Mouse (Mus musculus): ENCODE measurements around the gene Cldn3.
"Not testable (repeated sequence)": the region's sequence is repeated elsewhere in the genome, so short reads cannot be mapped to it uniquely, and the experiment has no call there.

Gene Cldn3

DNA sequence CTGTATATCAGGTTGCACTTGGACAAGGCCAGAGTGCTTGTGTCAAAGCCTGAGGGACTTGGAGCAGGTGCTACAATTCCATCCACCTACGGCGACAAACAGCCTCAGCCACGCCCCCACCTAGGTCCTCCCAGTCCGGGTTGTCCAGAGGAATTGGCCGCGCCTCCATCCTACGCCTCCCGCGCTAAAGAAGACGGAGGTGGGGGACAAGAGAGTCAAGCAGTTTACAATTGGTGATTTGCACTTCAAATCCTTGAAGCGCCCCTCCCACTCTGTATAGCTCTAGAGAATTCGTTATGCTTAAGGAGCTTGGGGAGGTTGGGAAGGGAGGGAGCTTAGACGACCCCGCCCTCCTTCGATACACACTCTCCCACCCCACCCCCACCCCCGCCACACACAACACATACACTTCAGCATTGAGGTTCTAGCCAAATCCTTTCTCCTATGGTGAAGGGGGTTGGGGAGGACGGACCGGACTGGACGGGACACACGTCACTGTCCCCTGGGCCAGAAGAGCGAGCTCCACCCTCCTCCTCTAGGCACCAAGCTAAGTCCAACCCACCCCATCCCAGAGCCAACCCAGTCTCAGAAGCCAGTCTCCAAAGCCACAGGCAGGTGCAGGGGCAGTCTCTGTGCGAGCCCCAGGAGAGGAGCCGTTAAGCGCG, at the start of gene Cldn3:
Gene Cldn3, plus strand, starts transcription at position 582 of the 665 bp plus-strand sequence.
- in situ Hi-C loops (cut with MboI, MseI): no loop called here

DNA sequence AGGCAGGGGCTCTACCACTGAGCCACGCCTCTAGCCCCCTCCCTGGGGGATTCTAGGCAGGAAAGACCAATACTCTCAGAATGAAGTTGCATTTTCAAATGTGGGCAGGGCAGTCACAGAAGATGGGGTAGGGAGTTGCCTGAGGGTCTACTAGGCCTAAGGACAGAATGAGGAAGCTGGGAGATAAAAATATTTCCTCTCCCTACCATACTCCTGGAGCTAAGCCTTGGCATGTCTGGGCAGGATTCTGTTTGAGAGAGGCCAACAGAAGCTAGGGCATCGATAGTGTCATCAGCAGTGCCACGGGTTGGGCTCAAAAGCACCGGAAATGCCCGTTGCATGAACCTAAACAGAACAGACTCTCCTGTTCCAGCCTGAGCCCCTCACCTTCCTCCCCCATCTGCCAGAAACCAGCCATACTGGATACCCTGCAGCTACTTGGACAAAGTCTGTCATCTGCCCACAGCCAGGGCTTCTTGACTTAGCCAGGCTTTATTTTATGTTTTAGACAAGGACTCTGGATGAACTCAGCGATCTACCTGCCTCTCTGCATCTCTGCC, 49.3 kb upstream of the Cldn3 start:
- in situ Hi-C loops (cut with MboI, MseI): no loop called here

DNA sequence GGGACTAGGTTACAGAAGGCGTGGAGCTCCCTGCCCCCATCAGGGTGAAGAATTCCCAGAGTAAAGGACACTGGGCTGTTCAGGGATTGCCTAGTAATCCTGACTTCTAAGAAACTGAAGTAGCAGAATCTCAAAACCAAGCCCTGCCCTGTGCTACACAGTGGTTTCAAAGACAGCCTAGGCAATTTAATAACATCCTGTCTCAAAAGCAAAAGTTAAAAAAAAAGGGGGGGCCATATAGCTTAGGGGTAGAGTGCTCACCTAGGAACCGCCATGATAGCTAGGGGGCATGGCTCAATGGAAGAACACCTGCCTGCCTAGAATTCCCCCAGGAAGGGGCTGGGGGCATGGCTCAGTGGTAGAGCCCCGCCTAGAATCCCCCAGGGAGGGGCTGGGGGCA, 46.9 kb upstream of the Cldn3 start:
- in situ Hi-C loops (cut with MboI, MseI): no loop called here

DNA sequence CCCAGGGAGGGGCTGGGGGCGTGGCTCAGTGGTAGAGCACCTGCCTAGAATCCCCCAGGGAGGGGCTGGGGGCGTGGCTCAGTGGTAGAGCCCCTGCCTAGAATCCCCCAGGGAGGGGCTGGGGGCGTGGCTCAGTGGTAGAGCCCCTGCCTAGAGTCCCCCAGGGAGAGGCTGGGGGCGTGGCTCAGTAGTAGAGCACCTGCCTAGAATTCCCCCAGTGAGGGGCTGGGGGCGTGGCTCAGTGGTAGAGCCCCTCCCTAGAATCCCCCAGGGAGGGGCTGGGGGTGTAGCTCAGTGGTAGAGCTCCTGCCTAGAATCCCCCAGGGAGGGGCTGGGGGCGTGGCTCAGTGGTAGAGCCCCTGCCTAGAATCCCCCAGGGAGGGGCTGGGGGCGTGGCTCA, 46.5 kb upstream of the Cldn3 start:
- in situ Hi-C loops (cut with MboI, MseI): not testable (repeated sequence)

DNA sequence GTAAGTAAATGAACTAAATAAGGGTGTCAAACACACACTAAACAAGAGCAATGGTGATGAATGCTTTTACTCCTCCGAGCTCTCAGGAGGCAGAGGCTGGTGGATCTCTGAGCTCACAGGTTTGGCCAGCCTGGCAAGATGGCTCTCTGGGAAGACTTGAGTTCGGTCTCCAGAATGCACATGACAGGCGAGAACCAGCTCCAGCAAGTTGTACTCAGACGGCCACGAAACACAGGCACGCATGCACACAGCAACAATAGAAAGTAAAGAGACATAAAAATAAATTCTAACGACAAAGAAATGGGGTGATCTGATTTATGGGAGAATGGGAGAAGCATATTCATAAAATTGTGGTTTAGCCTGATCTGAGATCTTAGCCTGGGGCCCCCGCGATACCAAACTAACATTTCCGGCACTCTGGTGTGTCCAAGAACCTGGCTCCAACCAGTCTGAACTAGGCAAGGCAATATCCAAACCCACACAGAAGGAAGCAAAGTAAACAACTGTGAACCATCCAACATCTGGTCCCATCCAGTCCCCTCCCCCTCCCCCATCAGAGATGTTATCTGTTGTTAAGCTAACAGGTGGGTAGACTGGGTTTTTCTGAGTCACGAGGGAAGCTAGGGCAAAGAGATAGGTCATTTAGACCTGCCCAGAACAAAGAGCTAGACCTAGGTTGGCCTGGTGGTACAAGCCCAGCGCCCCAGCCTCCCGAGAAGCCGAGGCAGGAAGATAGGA, 44.4 kb upstream of the Cldn3 start:
- in situ Hi-C loops (cut with MboI, MseI): loop anchor here (5.0 kb wide), 1 partner anchor 499 kb away; no protein-coding TSS in a partner anchor

DNA sequence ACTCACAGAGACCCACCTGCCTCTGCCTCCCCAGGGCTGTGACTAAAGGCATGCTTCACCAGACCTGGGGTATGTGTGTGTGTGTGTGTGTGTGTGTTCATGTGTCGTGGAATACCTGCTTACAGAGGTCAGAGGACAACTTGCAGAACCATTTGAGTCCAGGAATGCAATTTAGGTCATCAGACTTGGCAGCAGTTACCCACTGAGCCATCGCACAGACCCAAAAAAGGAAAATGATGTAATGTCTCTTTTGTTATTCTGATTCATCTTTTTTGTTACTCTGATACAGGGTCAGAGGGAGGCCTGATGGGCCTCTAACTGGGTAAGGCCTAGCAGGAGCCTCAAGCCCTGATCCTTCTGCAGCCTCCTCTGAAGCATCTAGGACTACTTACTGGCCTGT, 43.3 kb upstream of the Cldn3 start:
- in situ Hi-C loops (cut with MboI, MseI): loop anchor here (5.0 kb wide), 1 partner anchor 500 kb away; no protein-coding TSS in a partner anchor

DNA sequence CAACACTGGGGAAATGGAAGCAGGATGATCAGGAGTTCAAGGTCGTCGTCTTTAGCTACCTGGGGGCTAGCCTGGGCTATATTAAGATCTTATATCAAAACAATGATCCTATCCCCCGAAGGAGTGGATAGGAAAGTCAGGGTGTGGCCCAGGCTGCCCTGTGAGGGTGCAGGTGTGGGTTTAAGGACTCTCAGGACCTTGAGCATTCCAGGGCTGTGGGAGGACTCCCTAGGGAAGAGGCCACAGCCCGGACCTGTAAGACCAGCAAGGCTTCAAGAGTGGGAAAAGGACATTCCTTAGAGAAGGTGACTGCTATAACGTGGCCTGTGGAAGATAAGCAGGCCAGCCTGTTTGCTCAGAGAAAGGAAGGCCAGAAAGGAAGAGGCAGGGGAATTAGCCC, 41.8 kb upstream of the Cldn3 start:
- in situ Hi-C loops (cut with MboI, MseI): loop anchor here (5.0 kb wide), 1 partner anchor 502 kb away; no protein-coding TSS in a partner anchor

DNA sequence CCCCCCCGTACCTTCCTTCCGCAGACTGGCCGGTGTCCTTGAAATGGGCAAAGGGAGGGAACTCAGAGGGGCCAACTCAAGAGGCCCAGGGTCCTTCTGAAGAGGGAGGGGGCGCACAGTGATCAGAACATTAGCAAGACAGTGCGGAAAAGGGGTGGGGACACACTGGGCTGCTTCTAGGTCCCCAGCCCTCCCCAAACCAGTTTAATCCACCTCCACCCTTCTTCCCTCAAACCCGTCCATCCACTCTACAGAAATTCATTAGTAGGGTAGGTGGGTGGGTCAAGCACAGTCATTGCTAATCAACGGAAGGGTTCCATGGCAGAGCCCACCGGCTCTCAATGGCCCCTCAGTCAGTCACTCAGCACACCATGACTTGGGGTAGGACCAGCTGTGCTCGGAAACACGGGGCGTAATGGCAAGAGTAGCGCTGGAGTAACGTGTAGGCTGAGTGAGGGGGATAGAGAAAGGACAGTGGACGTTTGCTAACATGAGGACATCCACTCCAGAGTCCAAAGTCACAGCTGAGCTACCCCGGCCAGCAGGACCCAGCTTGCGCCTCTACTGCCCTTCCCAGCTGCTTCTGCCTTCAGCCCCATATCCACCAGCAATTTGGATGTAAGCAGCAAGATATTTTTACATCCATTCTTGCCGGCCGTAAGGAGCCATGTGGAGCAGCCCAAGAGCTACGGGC, 40.6 kb upstream of the Cldn3 start:
- in situ Hi-C loops (cut with MboI, MseI): no loop called here

DNA sequence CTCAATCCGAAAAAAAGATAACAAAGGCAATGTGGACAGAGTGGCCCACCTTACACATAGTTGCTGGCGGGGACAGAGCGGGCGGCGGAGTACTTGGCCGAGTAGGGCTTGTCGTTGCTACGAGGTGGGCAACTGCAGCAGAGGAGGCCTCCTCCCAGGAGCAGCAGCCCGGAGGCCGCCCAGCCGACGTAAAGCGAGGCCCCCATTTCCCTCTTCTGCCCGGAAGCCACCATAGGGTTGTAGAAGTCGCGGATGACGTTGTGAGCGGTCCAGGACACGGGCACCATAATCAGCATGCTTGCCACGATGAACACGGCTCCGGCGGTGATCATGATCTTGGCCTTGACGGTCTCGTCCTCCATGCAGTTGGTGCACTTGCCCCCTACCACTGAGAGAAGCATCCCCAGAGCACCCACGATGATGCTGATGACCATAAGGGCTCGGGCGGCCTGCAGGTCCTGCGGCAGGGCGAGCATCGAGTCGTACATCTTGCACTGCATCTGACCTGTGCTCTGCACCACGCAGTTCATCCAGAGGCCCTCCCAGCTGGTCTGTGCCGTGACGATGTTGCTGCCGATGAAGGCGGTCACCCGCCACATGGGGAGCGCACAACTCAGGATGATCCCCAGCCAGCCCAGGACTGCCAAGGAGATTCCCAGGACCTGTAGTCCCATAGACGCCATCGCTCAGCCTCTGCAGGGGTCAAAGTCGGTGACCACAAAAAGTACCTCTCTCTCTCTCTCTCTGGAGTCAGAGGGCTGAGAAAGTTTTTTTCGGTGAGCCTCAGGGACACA, 39.8 kb upstream of the Cldn3 start:
- in situ Hi-C loops (cut with MboI, MseI): no loop called here

DNA sequence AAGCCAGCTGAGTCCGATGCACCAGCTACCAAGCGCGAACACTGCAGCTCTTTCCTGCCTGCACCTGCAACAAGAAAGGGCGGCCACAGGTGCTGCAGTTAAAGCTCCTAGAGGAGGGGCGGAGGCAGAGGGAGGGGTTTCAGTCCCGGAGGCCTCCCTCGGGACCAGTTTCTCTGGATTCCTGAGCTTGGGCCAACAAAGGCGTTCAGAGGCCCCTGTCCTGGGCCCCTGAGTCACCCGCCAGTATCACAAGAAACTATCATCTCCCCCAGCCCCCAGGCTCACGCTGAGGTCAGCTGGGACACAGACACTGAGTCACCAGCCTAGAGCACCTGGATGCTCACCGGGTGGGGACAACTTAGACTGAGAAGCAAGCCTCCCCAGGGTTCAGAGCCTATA, 39.2 kb upstream of the Cldn3 start, which contains the start of gene Cldn4:
Gene Cldn4, minus strand, starts transcription at position 78 of the 399 bp plus-strand sequence.
- in situ Hi-C loops (cut with MboI, MseI): no loop called here

DNA sequence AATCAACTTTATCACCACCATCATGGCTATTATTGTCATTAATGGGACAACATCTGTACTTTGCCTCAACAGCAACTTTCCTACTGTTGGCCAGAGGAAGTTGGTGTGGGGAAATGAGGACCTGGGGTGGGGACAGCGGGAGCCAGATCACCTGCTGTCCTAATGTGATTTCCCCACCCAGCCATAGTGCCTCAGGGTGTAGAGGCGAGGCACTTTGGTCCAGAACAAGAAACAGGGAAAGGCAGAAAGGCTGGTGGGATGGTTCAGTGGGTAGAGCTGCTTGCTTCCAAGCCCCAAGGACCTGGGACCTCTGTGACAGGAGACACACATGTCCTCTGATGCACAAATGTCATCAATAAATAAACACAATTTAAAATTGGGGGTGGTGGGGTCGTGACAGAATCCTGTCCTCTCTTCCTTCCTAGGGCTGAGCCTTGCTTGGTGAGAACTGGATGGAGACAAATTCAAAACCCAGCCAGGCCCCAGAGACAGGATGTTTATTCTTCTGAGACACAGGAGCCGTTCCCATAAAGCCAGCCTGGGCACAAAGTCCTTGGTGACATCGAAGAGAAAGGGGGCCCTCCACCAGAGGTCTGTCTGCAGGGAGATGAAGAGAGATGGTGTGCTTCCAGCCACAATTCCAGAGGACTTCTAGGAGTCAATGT, 38.5 kb upstream of the Cldn3 start:
- in situ Hi-C loops (cut with MboI, MseI): no loop called here

DNA sequence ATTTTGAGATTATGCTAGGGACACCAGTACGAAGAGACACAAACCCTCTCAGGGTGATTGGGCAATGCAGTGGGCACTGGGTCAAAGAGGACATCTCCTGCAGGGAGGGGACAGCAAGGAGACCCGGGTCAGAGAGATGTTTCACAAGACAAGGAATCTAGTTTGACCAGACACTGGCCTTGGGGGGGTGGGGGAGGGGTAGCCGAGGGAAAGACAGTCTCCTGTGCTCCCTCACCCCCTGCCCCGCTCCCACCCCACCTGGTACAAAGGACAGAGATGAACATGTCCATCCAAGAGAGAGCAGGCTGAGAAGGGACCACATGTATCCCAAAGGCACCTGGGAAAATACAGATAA, 38.0 kb upstream of the Cldn3 start:
- in situ Hi-C loops (cut with MboI, MseI): no loop called here

DNA sequence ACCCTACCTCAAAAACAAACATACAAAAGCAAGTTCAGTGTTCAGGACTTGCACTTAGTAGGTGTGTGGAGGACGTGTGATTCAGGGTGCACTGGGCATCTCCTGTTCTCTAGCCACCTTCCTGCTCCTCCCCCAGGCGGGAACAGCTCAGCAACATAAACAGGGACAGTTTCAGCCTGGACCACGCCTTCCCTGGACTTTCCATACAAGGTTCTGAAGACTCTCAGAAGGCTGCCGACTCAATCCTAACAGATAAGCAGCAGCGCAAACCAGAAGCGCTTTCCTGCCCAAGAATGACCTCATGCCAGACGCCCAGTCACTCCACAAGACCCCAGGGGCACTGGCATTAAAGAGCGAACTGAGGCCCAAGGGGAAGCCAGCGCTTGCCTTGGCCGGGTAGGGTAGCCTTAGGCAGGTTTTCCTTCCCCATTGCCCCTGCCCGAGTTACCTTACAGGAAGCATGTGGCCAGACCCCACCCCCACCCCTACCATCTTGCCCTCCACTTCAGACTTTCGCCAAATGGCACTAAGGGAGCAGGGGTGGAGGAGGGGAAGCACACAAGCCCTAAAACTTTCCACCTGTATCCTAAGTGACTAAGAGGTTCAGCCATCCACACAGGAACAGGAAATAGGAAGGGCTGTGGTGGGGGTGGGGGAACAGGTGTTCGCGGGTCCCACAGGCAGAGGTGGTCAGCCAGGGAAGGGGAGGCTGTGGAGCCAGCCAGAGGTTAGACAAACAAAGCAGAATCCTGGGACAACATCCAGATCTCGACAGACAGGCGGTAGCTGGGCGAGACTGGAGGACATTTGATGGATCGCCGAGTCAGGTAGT, 34.7 kb upstream of the Cldn3 start:
- in situ Hi-C loops (cut with MboI, MseI): no loop called here

DNA sequence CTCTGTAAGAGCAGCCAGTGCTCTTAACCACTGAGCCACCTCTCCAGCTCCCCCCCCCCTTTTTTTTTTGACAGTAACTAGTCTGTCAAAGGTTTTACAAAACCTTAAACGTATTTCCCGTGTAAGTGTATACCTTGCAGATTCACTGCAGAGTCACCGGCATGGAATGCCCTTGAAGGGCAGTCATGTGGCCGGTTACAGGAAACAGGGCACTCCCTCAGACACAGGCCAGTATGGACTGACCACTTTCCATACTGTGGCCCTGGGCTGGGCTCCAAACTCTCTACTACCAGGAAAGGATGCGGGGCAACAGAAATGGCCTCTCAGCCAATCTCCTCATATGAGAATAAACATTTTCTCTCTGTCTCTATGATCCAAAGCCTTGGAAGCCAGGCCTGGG, 30.5 kb upstream of the Cldn3 start:
- in situ Hi-C loops (cut with MboI, MseI): no loop called here

DNA sequence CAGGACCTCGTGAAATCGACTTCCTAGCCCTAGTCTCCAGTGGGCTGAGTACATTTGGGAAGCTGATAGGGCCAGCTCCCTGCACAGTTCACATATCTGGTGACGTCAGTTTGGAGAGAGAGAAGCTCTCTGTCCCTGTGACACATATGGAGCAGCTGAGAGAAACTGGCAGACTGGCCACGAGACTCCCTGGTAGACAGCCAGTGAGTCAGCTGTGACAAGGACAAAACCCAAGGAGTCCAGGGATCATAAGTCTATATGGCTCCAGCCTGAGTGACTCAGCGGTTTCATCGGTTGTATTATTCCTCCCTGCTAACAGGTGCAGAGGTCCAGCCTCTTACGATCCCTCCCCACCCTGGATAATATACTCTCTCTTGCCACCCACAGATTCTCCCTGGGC, 26.9 kb upstream of the Cldn3 start:
- in situ Hi-C loops (cut with MboI, MseI): no loop called here

DNA sequence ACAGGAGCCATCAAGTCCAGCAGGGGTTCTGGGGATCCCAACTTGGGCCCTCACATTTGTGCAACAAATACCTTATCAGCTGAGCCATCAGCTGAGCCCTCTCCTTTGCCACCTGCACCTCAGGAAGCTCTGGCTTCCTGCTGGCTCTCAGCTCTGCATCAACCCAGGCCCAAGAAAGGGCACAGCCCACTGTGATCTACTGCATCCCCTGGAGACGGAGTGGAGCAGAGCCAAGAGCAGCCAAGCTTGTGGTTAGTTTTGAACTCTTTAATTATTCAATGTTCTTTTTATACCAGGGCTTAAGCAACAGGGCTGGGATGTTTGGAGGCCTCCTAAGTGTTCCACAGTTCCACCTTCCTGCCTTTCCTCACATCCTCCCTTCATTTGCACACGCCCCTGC, 25.6 kb upstream of the Cldn3 start:
- in situ Hi-C loops (cut with MboI, MseI): loop anchor here (10.0 kb wide), 1 partner anchor 176 kb away; no protein-coding TSS in a partner anchor

DNA sequence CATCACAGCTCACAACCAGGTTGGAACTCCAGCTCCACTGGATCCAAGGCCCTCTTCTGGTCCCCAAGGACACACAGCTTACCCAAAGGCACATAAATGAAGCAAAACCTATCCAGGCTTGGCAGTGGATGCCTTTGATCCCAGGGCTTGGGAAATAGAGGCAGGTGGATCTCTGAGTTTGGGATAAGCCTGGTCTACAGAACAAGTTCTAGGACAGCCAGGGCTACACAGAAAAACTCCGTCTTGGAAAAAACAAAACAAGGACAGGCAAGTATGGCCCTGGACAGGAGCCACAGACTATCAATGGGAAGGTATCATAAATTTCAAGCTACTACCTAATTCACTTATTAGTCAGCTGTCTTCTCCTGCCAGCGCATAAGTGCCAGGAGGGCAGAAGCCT, 24.5 kb upstream of the Cldn3 start:
- in situ Hi-C loops (cut with MboI, MseI): loop anchor here (10.0 kb wide), 1 partner anchor 177 kb away; no protein-coding TSS in a partner anchor

DNA sequence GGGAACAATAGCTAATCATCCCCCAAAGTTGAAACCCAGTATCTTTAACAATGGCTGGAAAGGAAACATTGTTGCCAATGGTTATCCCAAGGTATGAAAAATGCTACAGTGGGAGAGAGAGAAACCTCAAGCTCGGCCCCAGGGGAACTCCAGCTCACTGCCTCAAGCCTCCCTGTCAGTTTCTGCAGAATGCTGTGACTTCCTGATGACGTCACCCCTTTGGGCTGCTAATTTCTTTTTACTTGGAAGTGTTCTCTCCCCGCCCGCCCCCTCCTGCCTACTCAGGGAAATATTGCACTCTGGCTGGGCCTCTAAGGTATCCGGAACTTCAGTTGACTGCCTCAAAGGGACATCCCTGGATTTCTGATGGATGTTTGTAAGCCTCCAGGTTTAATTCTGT, 22.5 kb upstream of the Cldn3 start:
- in situ Hi-C loops (cut with MboI, MseI): loop anchor here (10.0 kb wide), 1 partner anchor 179 kb away; no protein-coding TSS in a partner anchor

DNA sequence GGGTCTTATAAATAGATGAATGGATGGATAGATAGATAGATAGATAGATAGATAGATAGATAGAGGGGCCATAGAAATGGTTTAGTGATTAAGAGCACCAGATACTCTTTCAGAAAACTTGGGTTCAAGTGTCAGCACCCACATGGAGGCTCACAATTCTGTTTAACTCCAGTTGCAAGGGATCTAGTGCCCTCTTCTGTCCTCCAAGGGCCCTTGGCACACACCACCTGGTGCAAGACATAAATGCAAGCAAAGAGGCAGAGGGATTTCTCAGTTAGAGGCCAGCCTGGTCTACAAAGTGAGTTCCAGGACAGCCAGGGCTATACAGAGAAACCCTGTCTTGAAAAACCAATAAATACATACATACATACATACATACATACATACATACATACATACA, 21.4 kb upstream of the Cldn3 start:
- in situ Hi-C loops (cut with MboI, MseI): loop anchor here (5.0 to 10.0 kb wide), 2 partner anchors 47 to 180 kb away; partner anchors contain the start of gene Cldn13

DNA sequence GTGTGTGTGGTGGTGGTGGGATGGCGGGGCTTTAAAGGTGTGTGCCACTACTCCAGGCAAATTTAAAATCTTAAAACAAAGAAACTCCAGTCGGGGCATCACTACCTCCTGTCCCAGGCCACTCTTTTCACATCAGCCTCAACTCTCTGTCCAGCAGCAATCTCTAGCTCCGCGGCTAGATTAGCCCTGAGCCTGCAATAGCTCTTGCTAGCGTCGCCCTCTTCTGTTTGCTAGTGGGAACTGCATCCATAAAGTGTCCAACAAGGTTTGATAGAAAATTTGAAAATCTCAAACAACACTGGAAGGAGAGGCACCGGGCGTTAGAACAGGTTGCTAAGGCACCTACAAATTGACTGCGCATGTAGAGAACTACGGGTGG, 20.6 kb upstream of the Cldn3 start:
- in situ Hi-C loops (cut with MboI, MseI): loop anchor here (5.0 to 10.0 kb wide), 2 partner anchors 48 to 181 kb away; partner anchors contain the start of gene Cldn13

Measured in T-helper 1 cell (primary cell).